Mouse (Mus musculus) intestine, embryonic 16.5 days (tissue): ENCODE measurements around the gene Ccdc62. TPM values are rescaled to one million over a fixed set of nuclear protein-coding genes. Genes with fewer than 3 reads are reported as not detected.

Experiments used
- ATAC-seq: fragments of 200-750 bp; cut with Nextera tagmentation; 2 replicates; pipeline ENCODE4 v1.8.0; 2017; ENCODE audit warnings: moderate TSS enrichment, moderate library complexity
- H3K27ac ChIP-seq: fragments of 300-500 bp; sonication (generic); 2 replicates; pipeline ENCODE4 v1.5.1; 2014; ENCODE audit warnings: mild to moderate bottlenecking, low read length
- H3K27me3 ChIP-seq: fragments of 300-500 bp; sonication (generic); replicated peaks from 2 replicates; pipeline ENCODE4 v1.6.1; 2014; ENCODE audit warnings: low read length, control low read depth, mixed read lengths; ENCODE audit not compliant: control insufficient read depth, insufficient read depth
- H3K36me3 ChIP-seq: fragments of 300-500 bp; sonication (generic); 2 replicates; pipeline ENCODE4 v1.6.1; 2014; ENCODE audit warnings: low read length, control low read depth; ENCODE audit not compliant: control insufficient read depth, insufficient read depth
- H3K4me1 ChIP-seq: fragments of 300-500 bp; sonication (generic); 2 replicates; pipeline ENCODE4 v1.6.1; 2014; ENCODE audit warnings: low read length, control low read depth, mixed read lengths; ENCODE audit not compliant: control insufficient read depth, insufficient read depth
- H3K4me2 ChIP-seq: fragments of 300-500 bp; sonication (generic); 2 replicates; pipeline ENCODE4 v1.6.1; 2014; ENCODE audit warnings: low read depth, low read length, control low read depth
- H3K4me3 ChIP-seq: fragments of 300-500 bp; sonication (generic); 2 replicates; pipeline ENCODE4 v1.5.1; 2014; ENCODE audit warnings: mild to moderate bottlenecking, low read length
- H3K9ac ChIP-seq: fragments of 300-500 bp; sonication (generic); 2 replicates; pipeline ENCODE4 v1.6.1; 2014; ENCODE audit warnings: low read depth, low read length
- H3K9me3 ChIP-seq: fragments of 300-500 bp; sonication (generic); 2 replicates; pipeline ENCODE4 v1.6.1; 2016; ENCODE audit warnings: low read length, control low read depth; ENCODE audit not compliant: control insufficient read depth
- WGBS: fragments of 180-500 bp; shearing (Covaris S2); extraction: QIAGEN DNeasy Blood & Tissue Kit; methylation state at CpG from one replicate; pipeline ENCODE4 v1.1.7; 2014; 5-methylcytosine and 5-hydroxymethylcytosine counted together
- polyA plus RNA-seq: library from polyadenylated mRNA; unstranded; fragments of >200 nt; fragmentation: Nextera tagmentation; extraction: Ambion mirVana; gene quantifications from 2 replicates; pipeline ENCODE4 v1.2.1, GENCODE M21; 2015

Ccdc62 gene
- polyA plus RNA-seq, 1 experiment from 2014 or later = 5.2 TPM

DNA sequence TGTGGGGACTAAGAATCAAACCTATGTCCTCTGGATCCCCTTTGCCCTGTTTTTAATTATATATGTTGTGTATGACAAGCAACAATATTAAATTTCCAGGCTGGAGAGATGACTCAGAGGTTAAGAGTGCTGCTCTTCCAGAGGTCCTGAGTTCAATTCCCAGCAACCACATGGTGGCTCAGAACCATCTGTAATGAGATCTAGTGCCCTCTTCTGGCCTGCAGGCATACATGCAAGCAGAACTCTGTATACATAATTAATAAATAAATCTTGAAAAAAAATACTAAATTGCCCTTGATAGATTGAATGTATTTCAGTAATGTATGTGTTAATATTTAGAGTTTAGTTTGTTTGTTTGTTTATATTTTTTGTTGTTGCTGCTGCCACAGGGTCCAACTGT is 2.4 kb downstream of the Ccdc62 start:
- no peak for ATAC-seq
- H3K27me3 ChIP-seq = no peaks in the 10 kb centered on the region

DNA sequence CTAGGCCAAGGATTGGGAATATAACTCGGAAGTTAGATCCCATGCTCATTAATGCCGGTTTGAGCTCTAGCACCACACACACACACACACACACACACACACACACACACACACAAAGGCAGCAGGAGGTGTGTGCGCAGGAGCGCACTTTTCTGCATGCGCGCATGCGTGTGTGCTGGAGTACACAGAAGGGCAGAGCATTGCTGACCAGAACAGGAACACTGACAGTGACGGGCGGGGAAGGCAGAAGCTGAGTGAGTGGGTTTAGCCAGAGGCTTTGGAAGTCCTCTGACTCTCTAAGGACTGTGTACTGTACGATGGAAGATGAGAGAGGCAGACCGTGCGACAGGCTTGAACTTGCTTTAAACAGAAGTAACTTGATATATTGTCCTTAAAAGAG is 3.1 kb downstream of the Ccdc62 start:
- no peak for ATAC-seq
- H3K27ac ChIP-seq = no peak overlapping the region
- WGBS = 91% methylated on average over 12 of the region's 12 CpGs
- no peaks in the 10 kb centered on the region for H3K27me3 ChIP-seq
- H3K4me2 ChIP-seq = no peak overlapping the region
- H3K9ac ChIP-seq = no peak overlapping the region
- H3K36me3 ChIP-seq = 0 out of 2 replicates have a peak, but pooled peaks cover 3% of the 10 kb centered on the region
- H3K9me3 ChIP-seq = no peaks in the 10 kb centered on the region
- peaks cover 2% of the 10 kb centered on the region; the same call in 1 of the 2 replicates for H3K4me1 ChIP-seq
- H3K4me3 ChIP-seq = no peak overlapping the region

More for the DNA sequence above, 2.4 kb downstream of the Ccdc62 start:
- Histone ChIP-seq H3K27ac (no peak overlapping the region), H3K4me1 (peaks cover 2% of the 10 kb centered on the region; the same call in 1 of the 2 replicates), H3K36me3 (peaks cover 3% of the 10 kb centered on the region; the same call in 1 of the 2 replicates), H3K9me3 (no peaks in the 10 kb centered on the region), H3K4me3 (no peak overlapping the region), H3K4me2 (no peak overlapping the region), H3K9ac (no peak overlapping the region)

GRCm38 (mm10) chr5:123933957-123934591 is 3.6 kb downstream of the Ccdc62 start:
- Histone ChIP-seq H3K27ac (no peak overlapping the region), H3K9me3 (no peaks in the 10 kb centered on the region), H3K27me3 (no peaks in the 10 kb centered on the region), H3K9ac (no peak overlapping the region), H3K4me3 (no peak overlapping the region), H3K4me1 (peaks cover 2% of the 10 kb centered on the region; the same call in 1 of the 2 replicates), H3K36me3 (no peaks in the 10 kb centered on the region), H3K4me2 (no peak overlapping the region)
- 39% methylated on average over 18 of the region's 18 CpGs for WGBS
- ATAC-seq = no peak

GRCm38 (mm10) chr5:123935931-123936330 is 5.5 kb downstream of the Ccdc62 start:
- 86% methylated on average over 5 of the region's 5 CpGs for WGBS
- no peak overlapping the region for H3K4me3 ChIP-seq

GRCm38 (mm10) chr5:123938479-123938878 is 8.0 kb downstream of the Ccdc62 start:
- no peaks in the 10 kb centered on the region for H3K27me3 ChIP-seq
- no peak for ATAC-seq
- WGBS = 77% methylated on average over 5 of the region's 5 CpGs
- H3K4me2 ChIP-seq = no peak overlapping the region
- H3K9me3 ChIP-seq = no peaks in the 10 kb centered on the region
- no peak overlapping the region for H3K4me3 ChIP-seq
- no peak overlapping the region for H3K9ac ChIP-seq
- H3K36me3 ChIP-seq = no peaks in the 10 kb centered on the region
- no peak overlapping the region for H3K27ac ChIP-seq
- no peaks in the 10 kb centered on the region for H3K4me1 ChIP-seq

More at GRCm38 (mm10) chr5:123935931-123936330, 5.5 kb downstream of the Ccdc62 start:
- Histone ChIP-seq H3K4me2 (no peak overlapping the region), H3K4me1 (peaks cover 2% of the 10 kb centered on the region; the same call in 1 of the 2 replicates), H3K27ac (no peak overlapping the region), H3K9ac (no peak overlapping the region), H3K27me3 (no peaks in the 10 kb centered on the region), H3K36me3 (no peaks in the 10 kb centered on the region), H3K9me3 (no peaks in the 10 kb centered on the region)
- no peak for ATAC-seq

GRCm38 (mm10) chr5:123946546-123946945 is 16.1 kb downstream of the Ccdc62 start:
- H3K27ac ChIP-seq = no peak overlapping the region
- H3K9me3 ChIP-seq = no peaks in the 10 kb centered on the region
- no peak overlapping the region for H3K9ac ChIP-seq
- H3K36me3 ChIP-seq = no peaks in the 10 kb centered on the region
- H3K4me3 ChIP-seq = no peak overlapping the region
- H3K4me1 ChIP-seq = 0 out of 2 replicates have a peak, but pooled peaks cover 2% of the 10 kb centered on the region
- H3K4me2 ChIP-seq = no peak overlapping the region
- ATAC-seq = no peak
- H3K27me3 ChIP-seq = no peaks in the 10 kb centered on the region
- 66% methylated on average over 4 of the region's 4 CpGs for WGBS

DNA sequence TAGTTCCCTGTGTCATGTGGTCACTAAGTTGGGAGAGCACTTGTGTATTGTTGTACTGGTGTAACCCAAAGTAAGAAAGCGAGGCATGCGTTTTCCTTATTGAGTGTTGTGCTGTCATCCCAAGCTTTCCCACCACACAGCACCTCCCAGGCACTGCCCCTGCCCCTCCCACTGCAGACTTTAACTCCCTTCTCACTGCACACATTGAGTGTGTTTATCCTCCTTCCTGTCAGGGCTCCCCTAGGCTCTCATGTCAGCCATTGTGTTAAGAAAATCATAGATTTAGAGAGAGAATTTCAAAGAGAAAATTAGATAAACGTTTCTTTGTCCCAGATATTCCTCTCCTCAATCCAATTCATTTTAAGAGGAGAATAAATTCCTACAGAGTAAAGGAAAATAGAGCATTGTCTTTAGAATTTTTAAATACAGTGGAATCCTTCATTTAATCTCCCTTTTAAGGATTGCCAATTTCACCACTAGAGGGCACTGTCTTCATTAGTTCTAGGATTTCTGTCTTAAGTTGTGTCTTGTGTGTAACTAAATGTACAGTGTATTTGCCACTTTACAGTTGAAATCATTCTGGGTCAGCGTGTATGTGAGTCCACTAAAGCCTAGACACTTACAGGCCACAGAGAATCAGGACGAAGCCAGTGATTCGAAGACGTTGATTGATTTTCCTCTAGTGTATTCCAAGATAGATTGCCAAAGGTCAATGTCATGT is 16.7 kb downstream of the Ccdc62 start:
- H3K4me3 ChIP-seq = no peak overlapping the region
- no peak overlapping the region for H3K4me2 ChIP-seq
- H3K9ac ChIP-seq = no peak overlapping the region
- no peaks in the 10 kb centered on the region for H3K36me3 ChIP-seq
- no peak overlapping the region for H3K27ac ChIP-seq
- no peaks in the 10 kb centered on the region for H3K27me3 ChIP-seq
- WGBS = 50% methylated on average over 7 of the region's 7 CpGs
- no peaks in the 10 kb centered on the region for H3K9me3 ChIP-seq
- 0 out of 2 replicates have a peak, but pooled peaks cover 2% of the 10 kb centered on the region for H3K4me1 ChIP-seq
- ATAC-seq = 0 out of 2 replicates have a peak, but pooled peaks have one; percentile 13

DNA sequence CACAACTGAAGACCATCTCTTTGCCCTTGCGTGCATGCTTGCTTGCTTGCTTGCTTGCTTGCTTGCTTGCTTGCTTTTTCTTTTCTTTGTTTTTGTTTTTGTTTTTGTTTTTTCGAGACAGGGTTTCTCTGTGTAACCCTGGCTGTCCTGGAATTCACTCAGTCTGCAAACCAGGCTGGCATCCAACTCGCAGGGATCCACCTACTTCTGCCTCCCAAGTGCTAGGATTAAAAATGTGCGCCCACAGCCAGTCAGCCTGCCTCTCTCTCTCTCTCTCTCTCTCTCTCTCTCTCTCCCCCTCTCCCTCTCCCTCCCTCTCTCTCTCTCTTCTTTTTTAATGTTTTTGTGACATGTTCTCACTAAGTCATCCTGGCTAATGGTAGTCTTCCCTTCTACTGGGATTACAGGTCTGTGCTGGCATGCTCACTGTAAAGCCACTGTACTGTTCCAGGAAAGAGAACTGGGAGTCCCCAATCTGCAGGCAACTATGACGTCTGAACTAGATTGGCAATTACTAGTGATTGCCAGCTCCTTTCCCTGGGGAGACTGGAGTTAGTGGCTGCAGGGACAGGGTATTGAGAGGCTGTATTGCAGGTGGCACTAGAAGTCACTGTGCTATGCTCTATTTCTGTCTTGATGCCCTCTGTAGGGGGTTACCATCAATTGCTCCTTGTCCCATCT is 22.0 kb downstream of the Ccdc62 start:
- Histone ChIP-seq H3K36me3 (no peaks in the 10 kb centered on the region), H3K4me2 (no peak overlapping the region), H3K4me1 (no peaks in the 10 kb centered on the region), H3K27me3 (no peaks in the 10 kb centered on the region), H3K4me3 (no peak overlapping the region), H3K9ac (no peak overlapping the region), H3K9me3 (no peaks in the 10 kb centered on the region), H3K27ac (no peak overlapping the region)
- no peak for ATAC-seq
- WGBS = 69% methylated on average over 5 of the region's 5 CpGs

GRCm38 (mm10) chr5:123957213-123957612 is 26.7 kb downstream of the Ccdc62 start:
- 93% methylated on average over 8 of the region's 8 CpGs for whole genome bisulfite sequencing
- H3K27me3 ChIP-seq = no peaks in the 10 kb centered on the region

More at GRCm38 (mm10) chr5:123957213-123957612, 26.7 kb downstream of the Ccdc62 start:
- peaks cover 6% of the 10 kb centered on the region; the same call in 1 of the 2 replicates for H3K4me1 ChIP-seq
- no peaks in the 10 kb centered on the region for H3K9me3 ChIP-seq
- no peak overlapping the region for H3K4me2 ChIP-seq
- no peak overlapping the region for H3K9ac ChIP-seq
- no peak overlapping the region for H3K27ac ChIP-seq
- ATAC-seq = no peak
- H3K4me3 ChIP-seq = no peak overlapping the region
- H3K36me3 ChIP-seq = no peaks in the 10 kb centered on the region
